Mouse (Mus musculus): Measurements from ENCODE around the gene Rras2. TPM values are rescaled to one million over a fixed set of nuclear protein-coding genes. Genes with fewer than 3 reads are reported as not detected.

The Rras2 gene
- polyA plus RNA-seq, 1 experiment = 21.2 TPM

GRCm38 (mm10) chr7:114093548-114094174 is 23.9 kb downstream of the Rras2 start:
- Histone ChIP-seq H3K4me1 (ENCODE audit: control insufficient read depth, insufficient read depth, low read length) (peaks cover 3% of the 10 kb centered on the region; the same call in 1 of the 2 replicates), H3K27ac (ENCODE audit: insufficient read depth, low read length) (no peak overlapping the region), H3K4me3 (ENCODE audit: insufficient read depth, low read length) (no peak overlapping the region)
- TF ChIP-seq POLR2A (IDR thresholded peaks at IDR 0.05; ENCODE audit: extremely low read depth, insufficient read depth, low read length) (no peak), CTCF (IDR thresholded peaks at IDR 0.05; ENCODE audit: extremely low read depth, insufficient read depth, low read length) (no peak)

GRCm38 (mm10) chr7:114090892-114091545 is 26.6 kb downstream of the Rras2 start:
- Histone ChIP-seq H3K4me3 (ENCODE audit: insufficient read depth, low read length) (no peak overlapping the region), H3K4me1 (ENCODE audit: control insufficient read depth, insufficient read depth, low read length) (peaks cover 4% of the 10 kb centered on the region), H3K27ac (ENCODE audit: insufficient read depth, low read length) (no peak overlapping the region)
- no peak for TF ChIP-seq POLR2A (IDR thresholded peaks at IDR 0.05; ENCODE audit: extremely low read depth, insufficient read depth, low read length)
- no peak for TF ChIP-seq CTCF (IDR thresholded peaks at IDR 0.05; ENCODE audit: extremely low read depth, insufficient read depth, low read length)

DNA sequence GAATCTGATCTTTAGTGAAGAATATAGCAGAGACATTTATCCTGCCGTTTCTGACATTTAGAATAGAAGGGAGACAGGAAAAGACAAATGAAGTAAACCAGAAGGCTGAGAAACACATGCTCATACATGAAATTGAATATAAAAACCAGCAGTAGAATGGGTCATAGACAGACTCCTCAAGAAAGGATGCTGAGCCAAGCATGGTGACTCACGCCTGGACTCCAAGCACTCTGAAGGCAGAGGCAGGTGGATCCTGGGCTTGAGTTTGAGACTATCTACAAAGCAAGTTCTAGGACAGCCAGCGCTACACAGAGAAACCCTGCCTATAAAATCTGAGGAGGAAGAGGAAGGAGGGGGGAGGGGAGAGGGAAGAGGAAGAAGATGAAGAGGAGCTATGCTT is 27.4 kb downstream of the Rras2 start:
- TF ChIP-seq CTCF (IDR thresholded peaks at IDR 0.05; ENCODE audit: extremely low read depth, insufficient read depth, low read length) (no peak), POLR2A (IDR thresholded peaks at IDR 0.05; ENCODE audit: extremely low read depth, insufficient read depth, low read length) (no peak)
- Histone ChIP-seq H3K4me1 (ENCODE audit: control insufficient read depth, insufficient read depth, low read length) (peaks cover 4% of the 10 kb centered on the region), H3K4me3 (ENCODE audit: insufficient read depth, low read length) (no peak overlapping the region), H3K27ac (ENCODE audit: insufficient read depth, low read length) (no peak overlapping the region)

GRCm38 (mm10) chr7:114088918-114089317 is 28.7 kb downstream of the Rras2 start:
- TF ChIP-seq CTCF (IDR thresholded peaks at IDR 0.05; ENCODE audit: extremely low read depth, insufficient read depth, low read length) (no peak), POLR2A (IDR thresholded peaks at IDR 0.05; ENCODE audit: extremely low read depth, insufficient read depth, low read length) (no peak)
- H3K27ac ChIP-seq (ENCODE audit: insufficient read depth, low read length) = no peak overlapping the region
- H3K4me1 ChIP-seq (ENCODE audit: control insufficient read depth, insufficient read depth, low read length) = peaks cover 1% of the 10 kb centered on the region; the same call in 1 of the 2 replicates
- H3K4me3 ChIP-seq (ENCODE audit: insufficient read depth, low read length) = no peak overlapping the region

DNA sequence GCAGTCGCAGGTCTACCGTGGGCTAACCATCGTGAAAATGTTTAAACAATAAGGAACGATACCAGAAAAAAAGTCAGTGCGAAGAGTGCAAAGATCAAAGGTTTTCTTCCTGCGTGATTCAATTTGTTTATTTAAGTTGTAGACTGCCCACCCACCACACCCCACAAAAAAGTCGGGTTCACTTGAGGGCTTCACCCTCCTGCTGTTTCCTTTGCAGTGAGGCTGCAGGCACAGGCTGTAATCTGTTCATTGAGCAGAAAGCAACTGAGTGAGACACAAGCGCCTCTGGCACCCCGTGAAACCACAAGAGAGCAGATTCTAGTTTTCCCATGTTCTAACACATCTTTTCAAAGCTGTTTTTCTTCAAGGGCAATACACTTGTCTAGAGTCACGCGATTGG is 29.6 kb downstream of the Rras2 start:
- H3K27ac ChIP-seq (ENCODE audit: insufficient read depth, low read length) = no peak overlapping the region
- TF ChIP-seq CTCF (IDR thresholded peaks at IDR 0.05; ENCODE audit: extremely low read depth, insufficient read depth, low read length) (no peak), POLR2A (IDR thresholded peaks at IDR 0.05; ENCODE audit: extremely low read depth, insufficient read depth, low read length) (no peak)
- peaks cover 1% of the 10 kb centered on the region; the same call in 1 of the 2 replicates for H3K4me1 ChIP-seq (ENCODE audit: control insufficient read depth, insufficient read depth, low read length)
- H3K4me3 ChIP-seq (ENCODE audit: insufficient read depth, low read length) = no peak overlapping the region

GRCm38 (mm10) chr7:114087341-114087740 is 30.2 kb downstream of the Rras2 start:
- Histone ChIP-seq H3K4me1 (ENCODE audit: control insufficient read depth, insufficient read depth, low read length) (peaks cover 3% of the 10 kb centered on the region; the same call in 1 of the 2 replicates), H3K4me3 (ENCODE audit: insufficient read depth, low read length) (no peak overlapping the region), H3K27ac (ENCODE audit: insufficient read depth, low read length) (no peak overlapping the region)
- TF ChIP-seq CTCF (IDR thresholded peaks at IDR 0.05; ENCODE audit: extremely low read depth, insufficient read depth, low read length) (no peak), POLR2A (IDR thresholded peaks at IDR 0.05; ENCODE audit: extremely low read depth, insufficient read depth, low read length) (no peak)

DNA sequence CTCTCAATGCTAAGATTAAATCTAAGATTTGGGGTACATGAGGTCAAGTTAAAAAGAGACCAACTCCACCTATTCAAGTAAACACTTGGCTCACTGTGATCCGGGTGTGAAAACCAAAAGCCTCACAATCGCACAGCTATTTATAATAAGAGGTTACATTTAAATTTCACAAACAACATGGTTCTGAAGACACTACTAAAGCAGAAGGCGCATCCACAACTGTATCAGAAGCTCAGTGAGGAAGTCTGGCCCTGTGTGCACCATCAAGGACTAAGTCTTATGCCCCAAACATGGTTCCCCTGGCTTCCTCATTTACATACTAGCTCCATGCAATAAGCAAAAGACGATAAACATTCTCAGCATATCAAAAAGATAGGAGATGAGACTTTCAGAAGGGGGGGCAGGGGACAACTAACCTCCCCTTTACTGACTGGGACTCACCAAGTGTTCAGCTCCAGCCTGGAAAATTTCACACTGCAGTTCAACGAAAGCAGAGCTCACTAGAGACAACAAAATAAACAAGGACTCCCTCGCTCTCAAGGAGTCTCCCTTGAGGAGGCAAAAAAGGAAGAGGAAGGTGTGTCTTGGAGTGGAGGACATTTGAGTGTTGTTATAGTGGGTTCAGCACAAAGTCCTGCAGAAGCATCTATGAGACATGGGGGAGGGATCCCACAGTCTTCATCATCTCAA is 31.4 kb downstream of the Rras2 start:
- H3K4me1 ChIP-seq (ENCODE audit: control insufficient read depth, insufficient read depth, low read length) = peaks cover 3% of the 10 kb centered on the region
- no peak overlapping the region for H3K27ac ChIP-seq (ENCODE audit: insufficient read depth, low read length)

DNA sequence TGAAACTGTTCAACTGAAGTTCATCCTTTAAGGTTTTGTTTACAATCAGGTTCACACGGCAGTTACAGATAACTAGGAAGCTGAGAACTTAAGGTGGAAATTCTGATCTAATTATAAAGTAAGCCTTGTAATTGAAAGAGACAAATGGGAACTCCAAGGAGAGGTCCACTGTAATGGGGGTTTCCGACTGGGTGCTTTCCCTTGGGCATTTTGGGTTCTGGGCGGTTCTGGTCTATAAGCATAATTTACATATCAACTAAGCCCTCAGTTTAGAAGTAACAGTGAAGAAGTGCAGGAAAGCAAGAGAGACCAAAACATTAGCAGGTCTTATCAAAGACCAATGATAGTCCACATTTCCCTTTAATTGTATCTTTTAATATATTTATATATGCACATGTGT is 33.8 kb downstream of the Rras2 start:
- no peak overlapping the region for H3K27ac ChIP-seq (ENCODE audit: insufficient read depth, low read length)
- TF ChIP-seq CTCF (IDR thresholded peaks at IDR 0.05; ENCODE audit: extremely low read depth, insufficient read depth, low read length) = no peak
- no peak for TF ChIP-seq POLR2A (IDR thresholded peaks at IDR 0.05; ENCODE audit: extremely low read depth, insufficient read depth, low read length)
- H3K4me3 ChIP-seq (ENCODE audit: insufficient read depth, low read length) = no peak overlapping the region
- peaks cover 5% of the 10 kb centered on the region for H3K4me1 ChIP-seq (ENCODE audit: control insufficient read depth, insufficient read depth, low read length)

More for the DNA sequence above, 31.4 kb downstream of the Rras2 start:
- TF ChIP-seq CTCF (IDR thresholded peaks at IDR 0.05; ENCODE audit: extremely low read depth, insufficient read depth, low read length) = no peak
- no peak for TF ChIP-seq POLR2A (IDR thresholded peaks at IDR 0.05; ENCODE audit: extremely low read depth, insufficient read depth, low read length)
- no peak overlapping the region for H3K4me3 ChIP-seq (ENCODE audit: insufficient read depth, low read length)

- TF ChIP-seq CTCF (IDR thresholded peaks at IDR 0.05; ENCODE audit: extremely low read depth, insufficient read depth, low read length) (no peak), POLR2A (IDR thresholded peaks at IDR 0.05; ENCODE audit: extremely low read depth, insufficient read depth, low read length) (no peak)
- H3K4me3 ChIP-seq (ENCODE audit: insufficient read depth, low read length) = no peak overlapping the region
- no peak overlapping the region for H3K27ac ChIP-seq (ENCODE audit: insufficient read depth, low read length)
- peaks cover 5% of the 10 kb centered on the region for H3K4me1 ChIP-seq (ENCODE audit: control insufficient read depth, insufficient read depth, low read length)
Observed at GRCm38 (mm10) chr7:114083088-114083487, 34.5 kb downstream of the Rras2 start.
